Mouse (Mus musculus) thymus, postnatal 4 days (tissue): ENCODE results near the gene Gm20479.

ENCODE experiments used
- DNase-seq: peaks from one replicate; pipeline ENCODE4 v3.0.0; 2021

The Gm20479 gene

GRCm38 (mm10) chr7:27356861-27357594 lies at the start of gene Gm20479:
TSS of gene Gm20479 (minus strand) at chr7:27357419.
- no peak for DNase-seq

GRCm38 (mm10) chr7:27406481-27406880 lies 49.3 kb upstream of the Gm20479 start:
- no peak for DNase-seq

GRCm38 (mm10) chr7:27404203-27404942 lies 47.2 kb upstream of the Gm20479 start:
- no peak for DNase-seq

GRCm38 (mm10) chr7:27402675-27403074 lies 45.5 kb upstream of the Gm20479 start:
- peak; percentile 82 for DNase-seq

- DNase-seq: no peak
Measured at GRCm38 (mm10) chr7:27400545-27400944, 43.3 kb upstream of the Gm20479 start.

- DNase-seq: peak; percentile 74
Measured at GRCm38 (mm10) chr7:27397048-27397949, 40.1 kb upstream of the Gm20479 start.

- peak; percentile 71 for DNase-seq
Measured at GRCm38 (mm10) chr7:27396184-27397047, 39.2 kb upstream of the Gm20479 start.

GRCm38 (mm10) chr7:27395521-27396183 lies 38.4 kb upstream of the Gm20479 start:
- no peak for DNase-seq

GRCm38 (mm10) chr7:27391416-27391815 lies 34.2 kb upstream of the Gm20479 start:
- no peak for DNase-seq

GRCm38 (mm10) chr7:27389213-27389612 lies 32.0 kb upstream of the Gm20479 start:
- DNase-seq: no peak

- DNase-seq: peak; percentile 90
Measured at GRCm38 (mm10) chr7:27384731-27385130, 27.5 kb upstream of the Gm20479 start.

GRCm38 (mm10) chr7:27384134-27384533 lies 26.9 kb upstream of the Gm20479 start:
- DNase-seq: no peak

- DNase-seq: no peak
Measured at GRCm38 (mm10) chr7:27383233-27383632, 26.0 kb upstream of the Gm20479 start.

GRCm38 (mm10) chr7:27381560-27381959 lies 24.3 kb upstream of the Gm20479 start:
- DNase-seq: no peak

- DNase-seq: no peak
Measured at GRCm38 (mm10) chr7:27381009-27381408, 23.8 kb upstream of the Gm20479 start.

- DNase-seq: no peak
Measured at GRCm38 (mm10) chr7:27379836-27380235, 22.6 kb upstream of the Gm20479 start.

GRCm38 (mm10) chr7:27378431-27378830 lies 21.2 kb upstream of the Gm20479 start:
- DNase-seq: peak; percentile 52

- peak; percentile 40 for DNase-seq
Measured at GRCm38 (mm10) chr7:27375274-27375673, 18.1 kb upstream of the Gm20479 start.

- DNase-seq: no peak
Measured at GRCm38 (mm10) chr7:27371715-27372462, 14.7 kb upstream of the Gm20479 start.

- DNase-seq: no peak
Measured at GRCm38 (mm10) chr7:27369111-27369510, 11.9 kb upstream of the Gm20479 start.

GRCm38 (mm10) chr7:27367976-27368375 lies 10.8 kb upstream of the Gm20479 start:
- DNase-seq: no peak
